Mouse (Mus musculus) v-Abl transformed pro-B cells (cell line): Measurements from ENCODE around the gene Cfc1.

ENCODE experiments used
- in situ Hi-C, 2 experiments: fragments of 400-800 bp; cut with MboI; formaldehyde crosslinking; loops; one replicate each; pipeline ENCODE4 v1.15.1; 2025; ENCODE audit not compliant: unreplicated experiment in 2 of 2

The Cfc1 gene

GRCm38 (mm10) chr1:34536291-34536766 lies 881 bp downstream of the Cfc1 start:
- in situ Hi-C loops: no loop called here

- in situ Hi-C loops: no loop called here
Observed at GRCm38 (mm10) chr1:34536767-34537485, 1.5 kb downstream of the Cfc1 start.

GRCm38 (mm10) chr1:34547074-34547473 lies 11.6 kb downstream of the Cfc1 start:
- in situ Hi-C loops: no loop called here

GRCm38 (mm10) chr1:34553690-34554089 lies 18.2 kb downstream of the Cfc1 start:
- in situ Hi-C loops: no loop called here

- in situ Hi-C loops: no loop called here
Observed at GRCm38 (mm10) chr1:34554275-34554674, 18.8 kb downstream of the Cfc1 start.

- in situ Hi-C loops: no loop called here
Observed at GRCm38 (mm10) chr1:34560843-34561242, 25.4 kb downstream of the Cfc1 start, which contains the start of gene Prss40. TSS of gene Prss40 (minus strand) at chr1:34560943.

- in situ Hi-C loops: no loop called here
Observed at GRCm38 (mm10) chr1:34564383-34565045, 29.1 kb downstream of the Cfc1 start.

GRCm38 (mm10) chr1:34568120-34568519 lies 32.7 kb downstream of the Cfc1 start:
- in situ Hi-C loops: no loop called here

GRCm38 (mm10) chr1:34569876-34570275 lies 34.4 kb downstream of the Cfc1 start:
- in situ Hi-C loops: no loop called here

- in situ Hi-C loops: no loop called here
Observed at GRCm38 (mm10) chr1:34571431-34571830, 36.0 kb downstream of the Cfc1 start.

- in situ Hi-C loops: no loop called here
Observed at GRCm38 (mm10) chr1:34573221-34573620, 37.8 kb downstream of the Cfc1 start.

GRCm38 (mm10) chr1:34578851-34579781 lies 43.7 kb downstream of the Cfc1 start, which contains the start of gene Amer3:
TSS of gene Amer3 (plus strand) at chr1:34579657.
- in situ Hi-C loops: no loop called here

GRCm38 (mm10) chr1:34579782-34580356 lies 44.4 kb downstream of the Cfc1 start:
- in situ Hi-C loops: no loop called here

GRCm38 (mm10) chr1:34582218-34582617 lies 46.8 kb downstream of the Cfc1 start:
- in situ Hi-C loops: no loop called here

- in situ Hi-C loops: no loop called here
Observed at GRCm38 (mm10) chr1:34583821-34584263, 48.4 kb downstream of the Cfc1 start.

GRCm38 (mm10) chr1:34584736-34585135 lies 49.3 kb downstream of the Cfc1 start:
- in situ Hi-C loops: no loop called here

GRCm38 (mm10) chr1:34587298-34588096 lies 52.0 kb downstream of the Cfc1 start:
- in situ Hi-C loops: no loop called here
